Mouse (Mus musculus): ENCODE data around the gene Eif3c.

DNA sequence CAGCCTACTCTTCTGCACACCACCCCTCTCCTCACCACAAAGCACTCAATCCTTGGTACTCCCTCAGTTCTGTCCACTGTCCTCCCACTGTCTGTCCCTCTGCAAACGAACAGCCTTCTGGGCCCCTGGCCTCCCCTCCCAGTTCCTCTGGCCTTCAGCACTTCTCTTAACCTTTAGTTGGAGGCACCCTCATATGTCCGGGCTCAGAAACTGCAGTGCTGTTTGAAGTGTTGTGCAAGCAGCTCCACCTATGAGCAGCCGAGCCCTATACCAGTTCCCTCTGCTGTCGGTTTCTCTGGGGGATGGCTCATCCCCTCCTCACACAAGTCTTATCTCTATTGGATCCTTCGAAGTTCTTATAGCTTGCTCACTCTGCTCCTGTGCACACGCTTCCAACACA is 30.2 kb upstream of the Eif3c start:
- TF ChIP-seq CTCF (IDR thresholded peaks at IDR 0.05; ENCODE audit: low read depth, low read length), result no peak
- no peak for TF ChIP-seq POLR2A (IDR thresholded peaks at IDR 0.05; ENCODE audit: extremely low read depth, insufficient read depth, low read length)
